8 mouse cellular contexts compared by ENCODE assay signal in genomic region chr16:42914457-42915085, GRCm38 (mm10). TPM values are rescaled to one million over a fixed set of nuclear protein-coding genes. Genes with fewer than 3 reads are reported as not detected.
A peak's percentile ranks its signal among the peaks of the same experiment; 100 is the strongest.
DNase-seq lines count a peak whose midpoint lies in the region; ATAC-seq lines count a peak whose summit lies in the region.

No protein-coding gene starts in this region.

- peak; percentile 85; the same call in 1 of the 2 replicates for ATAC-seq in forebrain, embryonic 12.5 days (ENCODE audit: low FRiP score)
- ATAC-seq in inflammation-experienced regulatory T-cells, adult 6 months = peak; percentile 58
- peak; percentile 85 for ATAC-seq in midbrain, embryonic 11.5 days (ENCODE audit: low FRiP score)
- peak; percentile 61; the same call in 1 of the 2 replicates for ATAC-seq in stomach, embryonic 14.5 days (ENCODE audit: insufficient number of reproducible peaks, insufficient read depth, low FRiP score, low read depth)

- no peak overlapping the region for H3K4me2 ChIP-seq in forebrain, embryonic 12.5 days
- no peak overlapping the region for H3K4me2 ChIP-seq in midbrain, embryonic 11.5 days
- H3K4me2 ChIP-seq in stomach, embryonic 14.5 days (replicated peaks; ENCODE audit: low read depth, low read length) = no peak overlapping the region

- H3K9me3 ChIP-seq in forebrain, embryonic 12.5 days = no peaks in the 10 kb centered on the region
- no peaks in the 10 kb centered on the region for H3K9me3 ChIP-seq in midbrain, embryonic 11.5 days (ENCODE audit: control insufficient read depth, low read length)
- no peaks in the 10 kb centered on the region for H3K9me3 ChIP-seq in stomach, embryonic 14.5 days (ENCODE audit: control insufficient read depth, low read depth, low read length)

- no peaks in the 10 kb centered on the region for H3K36me3 ChIP-seq in forebrain, embryonic 12.5 days (replicated peaks)
- no peaks in the 10 kb centered on the region for H3K36me3 ChIP-seq in midbrain, embryonic 11.5 days (ENCODE audit: control insufficient read depth, insufficient read depth, low read length)
- no peaks in the 10 kb centered on the region for H3K36me3 ChIP-seq in stomach, embryonic 14.5 days (ENCODE audit: control insufficient read depth, insufficient read depth, low read length)

- peak; percentile 57 for DNase-seq in urinary bladder, postnatal 14 days (ENCODE audit: low spot score)
- no peak for DNase-seq in urinary bladder, postnatal 10 days (ENCODE audit: low spot score)
- peak; percentile 82 for DNase-seq in brain, adult 2 months (ENCODE audit: low read depth, low spot score)
- DNase-seq in left cerebral cortex, adult 9 months (ENCODE audit: low spot score in 2 of 2) = peak; percentile 14 to 67
- peak; percentile 91 for DNase-seq in midbrain, embryonic 11.5 days (ENCODE audit: low spot score, missing footprints)

- H3K4me3 ChIP-seq in forebrain, embryonic 12.5 days (replicated peaks) = no peak overlapping the region
- H3K4me3 ChIP-seq in midbrain, embryonic 11.5 days (ENCODE audit: low read depth, low read length) = no peak overlapping the region
- H3K4me3 ChIP-seq in stomach, embryonic 14.5 days (ENCODE audit: low read depth, low read length) = no peak overlapping the region

- H3K4me1 ChIP-seq in forebrain, embryonic 12.5 days = peaks cover 17% of the 10 kb centered on the region
- no peaks in the 10 kb centered on the region for H3K4me1 ChIP-seq in midbrain, embryonic 11.5 days (ENCODE audit: control insufficient read depth, insufficient read depth, low read length)
- H3K4me1 ChIP-seq in stomach, embryonic 14.5 days (ENCODE audit: control insufficient read depth, insufficient read depth, low read length) = peaks cover 5% of the 10 kb centered on the region; the same call in 1 of the 2 replicates

- WGBS in forebrain, embryonic 12.5 days = 42% methylated on average over 8 of the region's 8 CpGs
- WGBS in midbrain, embryonic 11.5 days = 46% methylated on average over 8 of the region's 8 CpGs
- WGBS in stomach, embryonic 14.5 days = 49% methylated on average over 8 of the region's 8 CpGs

- peak overlapping the region; percentile 31; the same call in 1 of the 2 replicates for H3K27ac ChIP-seq in forebrain, embryonic 12.5 days
- H3K27ac ChIP-seq in midbrain, embryonic 11.5 days (ENCODE audit: low read depth, low read length) = no peak overlapping the region
- no peak overlapping the region for H3K27ac ChIP-seq in stomach, embryonic 14.5 days (ENCODE audit: low read length)

- no peak overlapping the region for H3K9ac ChIP-seq in forebrain, embryonic 12.5 days
- H3K9ac ChIP-seq in midbrain, embryonic 11.5 days (ENCODE audit: low read length) = no peak overlapping the region
- no peak overlapping the region for H3K9ac ChIP-seq in stomach, embryonic 14.5 days (replicated peaks; ENCODE audit: low read depth, low read length)

- no peaks in the 10 kb centered on the region for H3K27me3 ChIP-seq in forebrain, embryonic 12.5 days
- no peaks in the 10 kb centered on the region for H3K27me3 ChIP-seq in midbrain, embryonic 11.5 days (ENCODE audit: control insufficient read depth, insufficient read depth, low read length)
- H3K27me3 ChIP-seq in stomach, embryonic 14.5 days (ENCODE audit: control insufficient read depth, insufficient read depth, low read length) = no peaks in the 10 kb centered on the region

RNA-seq across cellular contexts. Expression of gene Zbtb20, which starts 38.9 kb away (rescaled TPM):
- polyA plus RNA-seq in forebrain, embryonic 12.5 days (2016; fragmentation: Nextera tagmentation; extraction: Ambion mirVana) = 73.6 and 82.4 TPM in 2 replicates
- 10 to 100 TPM; 32.1 to 97.7 (median 96.1) TPM for polyA plus RNA-seq in inflammation-experienced regulatory T-cells, adult 6 months (2017; shearing (Covaris generic))
- 44.2 and 45.6 TPM in 2 replicates for polyA plus RNA-seq in midbrain, embryonic 11.5 days (2014; fragmentation: Nextera tagmentation; extraction: Ambion mirVana)
- polyA plus RNA-seq in stomach, embryonic 14.5 days (2014; fragmentation: Nextera tagmentation; extraction: Ambion mirVana) = 30.0 and 35.1 TPM in 2 replicates
